Mouse (Mus musculus): Measurements from ENCODE around the gene Fgf11. TPM values are rescaled to one million over a fixed set of nuclear protein-coding genes. Genes with fewer than 3 reads are reported as not detected.

Gene Fgf11
- 10 to 100 TPM in 1 of 2 experiments, 1 to 10 TPM in 1; 3.0 to 13.0 TPM for total RNA-seq (2021)
- long read RNA-seq, experiment 1, partial matches to known transcripts = 1 of 2 reads
- long read RNA-seq, experiment 1, other reads (novel, unspliced or antisense) = 0 of 2 reads
- long read RNA-seq, experiment 2, partial matches to known transcripts = 0 of 2 reads
- long read RNA-seq, experiment 2, other reads (novel, unspliced or antisense) = 2 of 2 reads

DNA sequence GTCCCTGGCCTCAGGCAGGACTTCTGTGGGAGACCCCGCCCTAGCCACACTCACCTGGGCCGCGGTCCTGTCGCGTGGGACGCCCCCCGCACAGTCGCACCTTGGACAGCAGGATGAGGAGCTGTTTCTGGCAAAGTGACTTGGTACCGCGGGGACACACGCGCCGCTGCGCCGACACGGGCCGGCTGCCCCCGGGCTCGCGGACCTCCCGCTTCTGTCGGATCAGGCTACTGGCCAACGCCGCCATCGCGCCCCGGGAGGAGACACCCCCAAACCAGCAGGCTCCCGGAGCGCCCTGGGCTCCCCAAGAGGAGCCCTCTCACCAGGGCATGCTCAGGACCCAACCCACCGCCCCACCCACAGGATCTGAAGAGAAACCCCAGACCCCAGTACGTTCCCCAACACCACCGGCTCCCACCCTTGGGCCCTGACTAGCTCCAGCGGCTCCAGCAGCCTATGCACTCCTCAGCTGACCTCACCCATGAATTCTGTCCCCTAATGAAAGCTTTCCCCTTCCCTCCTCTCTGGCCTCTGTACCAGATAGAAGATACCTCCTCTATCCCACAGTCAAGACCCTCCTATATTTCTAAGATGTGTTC is at the start of gene Fgf11:
Fgf11 (minus strand) TSS at position 479 of the 599 bp plus-strand sequence.
- no peak for DNase-seq (ENCODE audit: low spot score in 2 of 2)

DNA sequence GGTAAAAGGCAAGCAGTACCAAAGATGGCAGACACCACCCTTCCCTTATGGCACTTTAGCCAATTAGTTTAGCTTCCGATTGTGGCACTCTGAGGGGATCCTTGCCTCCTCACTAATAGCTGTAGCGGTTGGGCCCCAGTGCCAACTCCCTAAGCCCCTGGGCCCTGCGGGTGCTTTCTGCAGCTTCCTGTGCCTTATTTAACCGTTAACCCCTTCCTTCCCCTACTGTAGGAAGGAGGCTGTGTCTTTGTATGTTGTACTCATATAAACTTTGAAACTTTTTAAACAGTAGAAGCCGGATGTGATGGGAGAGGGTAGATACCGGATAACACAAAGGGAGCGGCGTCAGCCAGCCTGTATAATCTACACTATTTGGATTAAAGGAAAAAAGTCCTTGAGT is 49.1 kb upstream of the Fgf11 start:
- DNase-seq (ENCODE audit: low spot score in 2 of 2) = no peak

DNA sequence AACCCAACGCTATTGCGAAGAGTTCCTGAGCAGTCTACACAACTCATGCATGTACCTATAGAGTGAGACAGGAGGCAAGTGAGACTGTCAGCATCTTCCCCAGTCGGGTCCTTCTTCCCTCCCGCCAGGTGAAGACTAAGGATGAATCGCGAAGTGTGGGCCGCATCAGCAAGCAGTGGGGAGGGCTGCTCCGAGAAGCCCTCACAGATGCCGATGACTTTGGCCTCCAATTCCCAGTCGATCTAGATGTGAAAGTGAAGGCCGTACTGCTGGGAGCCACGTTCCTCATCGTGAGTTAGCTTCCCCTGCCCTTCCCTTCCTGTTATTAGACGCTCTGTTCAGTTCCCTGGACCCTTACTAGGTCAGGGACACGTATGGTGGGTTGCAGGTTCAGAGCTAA is 48.2 kb upstream of the Fgf11 start:
- no peak for DNase-seq (ENCODE audit: low spot score in 2 of 2)

GRCm38 (mm10) chr11:69849128-69849527 is 47.5 kb upstream of the Fgf11 start:
- no peak for DNase-seq (ENCODE audit: low spot score in 2 of 2)

GRCm38 (mm10) chr11:69848021-69848420 is 46.4 kb upstream of the Fgf11 start:
- no peak for DNase-seq (ENCODE audit: low spot score in 2 of 2)

DNA sequence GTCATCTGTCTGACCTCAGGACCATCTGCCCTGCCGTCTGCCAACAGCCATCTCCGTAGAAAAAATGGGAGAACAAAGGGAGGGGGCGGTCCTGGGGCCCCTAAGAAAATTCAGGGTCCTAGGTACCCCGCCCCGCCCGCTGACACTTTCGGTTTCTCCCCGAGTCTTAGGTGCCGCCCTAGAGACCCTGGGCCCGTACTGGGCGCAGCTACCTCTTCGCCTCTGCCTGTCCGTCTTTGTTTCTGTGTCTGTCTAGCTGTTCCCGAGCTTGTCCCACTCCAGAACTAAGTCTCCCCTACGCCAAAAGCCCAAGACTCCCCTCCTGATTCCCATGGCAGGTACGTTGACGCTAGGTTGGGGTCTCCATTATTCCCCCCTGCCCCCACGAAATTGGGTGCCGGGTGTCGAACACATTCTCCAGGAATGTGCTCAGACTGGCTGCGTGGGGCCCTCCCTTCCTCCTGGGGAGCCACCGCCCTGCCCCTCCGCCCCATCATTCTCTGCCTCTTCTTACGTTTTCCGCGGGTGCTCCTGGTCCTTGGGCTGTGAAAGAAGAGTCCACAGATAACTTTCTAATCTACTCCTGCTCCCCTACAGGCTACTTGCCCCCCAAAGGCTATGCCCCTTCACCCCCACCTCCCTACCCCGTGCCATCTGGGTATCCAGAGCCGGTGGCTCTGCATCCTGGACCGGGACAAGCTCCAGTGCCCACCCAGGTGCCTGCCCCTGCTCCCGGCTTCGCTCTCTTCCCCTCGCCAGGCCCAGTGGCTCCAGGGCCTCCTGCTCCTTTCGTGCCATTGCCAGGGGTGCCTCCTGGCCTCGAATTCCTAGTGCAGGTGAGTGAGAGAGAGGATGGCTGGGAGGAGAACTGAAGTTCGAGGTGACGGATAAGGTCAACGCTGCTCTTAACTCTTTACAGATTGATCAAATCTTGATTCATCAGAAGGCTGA is 45.4 kb upstream of the Fgf11 start:
- DNase-seq (ENCODE audit: low spot score in 2 of 2) = no peak

- peak; percentile 93 to 94 for DNase-seq (ENCODE audit: low spot score in 2 of 2)
Measured at GRCm38 (mm10) chr11:69846198-69846680, 44.6 kb upstream of the Fgf11 start, which contains the start of gene Plscr3. Gene Plscr3, plus strand, starts transcription at chr11:69846376.

DNA sequence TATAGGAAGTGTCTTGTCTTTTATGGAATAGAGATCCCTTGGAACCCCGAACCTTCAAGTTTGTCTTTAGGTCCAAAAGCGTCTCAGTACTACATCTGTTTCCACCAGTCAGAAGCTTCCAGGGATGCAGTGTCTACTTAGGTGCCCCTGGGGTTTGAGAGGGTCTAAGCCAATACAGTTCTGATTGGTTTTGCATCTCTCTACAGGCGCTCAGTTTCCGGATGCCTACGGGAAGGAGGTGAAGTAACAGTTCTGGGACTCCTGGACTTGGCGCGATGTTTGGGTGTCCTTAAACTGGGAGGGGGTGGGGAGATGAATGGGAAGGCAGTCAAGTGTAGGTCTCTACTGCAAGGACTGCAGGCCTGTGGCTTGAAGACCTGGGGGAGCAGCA is 37.1 kb upstream of the Fgf11 start:
- DNase-seq (ENCODE audit: low spot score in 2 of 2) = no peak

- peak; percentile 86 to 90 for DNase-seq (ENCODE audit: low spot score in 2 of 2)
Measured at GRCm38 (mm10) chr11:69837952-69838713, 36.5 kb upstream of the Fgf11 start, which contains the start of gene Tmem256. Gene Tmem256, plus strand, starts transcription at chr11:69838514.

- peak in 1 of 2 experiments; percentile 59 for DNase-seq (ENCODE audit: low spot score in 2 of 2)
Measured at GRCm38 (mm10) chr11:69837604-69837951, 35.9 kb upstream of the Fgf11 start, which contains the start of gene Nlgn2. Gene Nlgn2, minus strand, starts transcription at chr11:69837784.

DNA sequence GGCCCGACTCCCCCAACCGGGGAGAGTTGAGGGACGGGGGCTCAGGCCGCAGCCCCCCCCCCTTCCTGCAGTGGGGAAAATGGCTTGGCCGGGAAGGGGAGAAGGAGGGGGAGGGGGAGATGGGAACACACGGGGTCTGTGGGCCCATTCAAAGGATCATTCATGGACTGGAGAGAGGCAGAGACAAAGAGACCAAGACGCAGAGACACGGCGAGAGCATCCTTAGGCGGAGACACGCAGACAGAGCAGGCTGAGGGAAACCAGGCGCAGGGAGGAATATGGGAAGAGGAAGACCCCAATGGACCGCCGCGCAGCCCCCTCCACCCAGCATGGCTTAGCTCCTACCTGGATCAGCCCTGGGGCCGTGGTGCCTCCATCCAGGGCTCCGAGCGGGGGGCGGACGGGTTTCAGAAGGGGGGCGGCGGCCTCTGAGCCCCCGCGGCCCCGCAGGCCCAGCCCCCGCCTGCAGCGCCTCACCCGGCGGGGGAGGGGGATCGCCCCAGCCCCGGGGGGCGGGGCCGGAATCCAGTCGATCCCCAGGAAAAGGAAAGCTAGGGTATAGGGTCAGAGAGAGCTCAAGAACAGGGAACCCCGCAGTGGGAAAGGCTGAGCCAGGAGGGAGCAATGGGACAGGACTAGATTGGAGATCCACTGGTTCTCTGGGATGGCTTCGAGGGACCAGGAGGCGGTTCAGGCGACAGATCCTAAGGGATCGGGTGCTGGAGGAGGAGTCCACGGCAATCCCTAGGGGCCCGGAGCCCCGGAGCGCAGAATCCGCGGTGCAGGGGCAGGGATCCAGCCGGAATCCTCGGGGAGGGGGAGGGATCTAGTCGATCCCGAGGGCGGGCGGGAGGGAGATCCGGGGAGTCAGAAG is 35.3 kb upstream of the Fgf11 start:
- peak in 1 of 2 experiments; percentile 48 for DNase-seq (ENCODE audit: low spot score in 2 of 2)

- DNase-seq (ENCODE audit: low spot score in 2 of 2) = no peak
Measured at GRCm38 (mm10) chr11:69835966-69836335, 34.3 kb upstream of the Fgf11 start.

DNA sequence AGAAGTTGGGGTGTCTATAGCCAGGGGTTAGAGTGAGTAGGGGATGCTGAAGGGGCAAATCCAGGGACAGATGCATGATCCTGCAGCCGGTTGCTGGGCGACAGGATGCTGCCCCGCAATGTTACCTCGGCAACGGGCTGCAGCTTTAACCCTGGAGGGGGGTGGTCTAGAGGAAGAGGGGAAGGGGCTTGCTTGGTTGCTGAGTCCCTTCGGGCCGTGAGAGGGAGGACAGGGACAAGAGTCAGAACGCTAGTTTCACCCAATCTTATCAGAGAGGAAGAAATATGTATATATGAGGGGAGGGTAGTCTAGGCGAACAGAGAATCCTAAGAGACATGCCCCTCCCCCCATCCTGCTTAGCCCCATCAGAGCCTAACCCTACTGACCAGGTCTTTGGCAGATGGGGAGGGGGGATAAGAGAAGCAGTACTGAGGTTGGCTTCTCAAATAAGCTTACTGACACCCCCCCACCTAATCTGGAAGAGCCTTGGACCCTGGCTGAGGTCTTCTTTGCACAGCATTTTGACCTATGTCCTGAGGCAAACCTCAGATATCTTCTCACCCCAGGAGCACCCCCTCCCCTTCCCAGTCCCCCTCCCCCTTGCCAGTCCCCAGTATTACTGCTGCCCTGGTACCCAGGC is 33.8 kb upstream of the Fgf11 start:
- no peak for DNase-seq (ENCODE audit: low spot score in 2 of 2)

GRCm38 (mm10) chr11:69834001-69834549 is 32.4 kb upstream of the Fgf11 start:
- no peak for DNase-seq (ENCODE audit: low spot score in 2 of 2)

GRCm38 (mm10) chr11:69833554-69833953 is 31.9 kb upstream of the Fgf11 start:
- no peak for DNase-seq (ENCODE audit: low spot score in 2 of 2)

GRCm38 (mm10) chr11:69828832-69829231 is 27.2 kb upstream of the Fgf11 start:
- no peak for DNase-seq (ENCODE audit: low spot score in 2 of 2)

DNA sequence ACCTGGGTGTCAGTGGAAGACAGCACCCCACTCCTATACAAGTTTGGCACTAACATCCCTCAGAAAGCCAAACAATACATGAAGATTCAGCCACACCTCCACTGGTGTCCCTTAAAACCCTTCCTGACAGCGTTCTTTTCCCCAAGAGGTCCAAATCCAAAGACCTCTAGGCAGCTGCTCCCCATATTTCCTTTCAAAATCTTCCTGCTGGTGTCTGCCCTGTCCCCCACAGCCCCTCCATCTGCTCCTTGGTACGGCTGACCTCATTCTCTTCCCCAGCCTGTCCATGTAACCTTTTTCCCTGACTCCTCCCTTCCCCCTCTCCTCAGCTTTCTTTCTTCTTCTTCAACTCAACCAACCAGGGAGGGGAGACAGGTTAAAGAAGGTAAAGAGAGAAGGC is 21.8 kb upstream of the Fgf11 start:
- no peak for DNase-seq (ENCODE audit: low spot score in 2 of 2)

- DNase-seq (ENCODE audit: low spot score in 2 of 2) = no peak
Measured at GRCm38 (mm10) chr11:69822080-69822479, 20.4 kb upstream of the Fgf11 start, which contains the start of gene Spem1. Gene Spem1, minus strand, starts transcription at chr11:69822180.

DNA sequence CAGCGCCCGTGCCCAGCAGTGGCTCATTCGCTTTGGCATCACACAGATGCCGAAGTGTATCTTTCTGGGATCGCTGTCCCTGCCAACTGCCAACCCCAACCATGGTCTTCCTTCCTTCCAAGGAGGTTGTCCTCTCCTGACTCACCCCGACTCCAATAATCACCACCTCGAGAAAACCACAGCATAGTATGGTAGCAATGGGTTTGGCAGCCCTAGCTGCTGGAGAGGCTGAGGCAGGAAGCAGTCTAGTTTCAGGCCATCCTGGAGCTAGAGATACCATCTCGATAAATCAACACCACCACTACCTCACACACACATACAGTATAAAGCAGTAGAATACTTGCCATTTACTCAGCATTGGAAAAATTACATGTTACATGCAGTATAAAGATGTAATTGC is 17.2 kb upstream of the Fgf11 start:
- DNase-seq (ENCODE audit: low spot score in 2 of 2) = no peak

Measured in adrenal gland, adult 18-20 months (tissue).